Mouse (Mus musculus) duodenum, adult 2 months (tissue): ENCODE data around the gene Naf1. TPM values are rescaled to one million over a fixed set of nuclear protein-coding genes. Genes with fewer than 3 reads are reported as not detected.

Source experiments
- polyA plus RNA-seq: library from polyadenylated mRNA; depleted of rRNA; stranded (reverse); fragments of >200 nt; gene quantifications from 2 replicates; pipeline ENCODE4 v1.2.3, GENCODE M21; 2012; ENCODE audit warnings: low replicate concordance; rRNA removed

The Naf1 gene
- 2.8 and 2.9 TPM in 2 replicates for polyA plus RNA-seq

DNA sequence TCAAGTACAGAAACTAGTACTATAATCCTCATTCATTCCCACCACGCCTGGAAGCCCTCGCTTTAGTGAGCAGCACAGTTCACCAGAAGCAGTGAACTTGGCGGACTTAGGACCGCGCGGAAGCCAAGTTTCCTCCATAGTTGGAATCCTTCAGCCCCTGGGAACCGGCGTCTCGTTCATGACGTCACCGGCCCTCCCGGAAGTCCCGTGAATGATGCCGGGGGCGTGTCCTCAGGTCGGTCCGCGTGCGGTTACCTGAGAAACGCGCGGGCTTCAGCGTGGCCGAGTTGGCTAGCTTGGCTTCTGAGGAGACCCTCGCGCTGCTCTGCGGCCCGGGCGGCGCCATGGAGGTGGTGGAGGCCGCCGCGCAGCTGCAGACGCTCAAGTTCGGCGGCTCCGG is at the start of gene Naf1:
Gene Naf1, plus strand, starts transcription at position 195 of the 400 bp plus-strand sequence.

Other genes starting within 250 kb of the Naf1 start
- not detected in 2 replicates for gene Npy5r, start 172.1 kb upstream of the Naf1 start, polyA plus RNA-seq
- gene Npy1r, start 163.0 kb upstream of the Naf1 start, polyA plus RNA-seq = 0.08 and 0.15 TPM in 2 replicates